Mouse (Mus musculus) kidney, adult 2 months (tissue): ENCODE results near the gene Adamts5. TPM values are rescaled to one million over a fixed set of nuclear protein-coding genes. Genes with fewer than 3 reads are reported as not detected.

Experiments used
- DNase-seq: peaks from one replicate; pipeline ENCODE4 v3.0.0; 2021
- H3K27ac ChIP-seq: fragments of 200-500 bp; 2 replicates; pipeline ENCODE4 v1.5.1; 2012; ENCODE audit warnings: low read depth, low read length, control low read depth, inconsistent platforms; ENCODE audit not compliant: insufficient read depth
- H3K27me3 ChIP-seq: fragments of 200-500 bp; replicated peaks from 2 replicates; pipeline ENCODE4 v1.6.1; 2012; ENCODE audit warnings: mild to moderate bottlenecking, moderate library complexity, low read length, inconsistent platforms; ENCODE audit not compliant: control insufficient read depth, insufficient read depth
- H3K36me3 ChIP-seq: fragments of 200-500 bp; 2 replicates; pipeline ENCODE4 v1.6.1; 2012; ENCODE audit warnings: mild to moderate bottlenecking, moderate library complexity, low read length, inconsistent platforms; ENCODE audit not compliant: control insufficient read depth, insufficient read depth
- H3K4me1 ChIP-seq: fragments of 200-500 bp; 2 replicates; pipeline ENCODE4 v1.6.1; 2011; ENCODE audit warnings: low read length; ENCODE audit not compliant: control insufficient read depth, insufficient read depth
- H3K4me3 ChIP-seq: fragments of 200-500 bp; 2 replicates; pipeline ENCODE4 v1.5.1; 2011; ENCODE audit warnings: mild to moderate bottlenecking, low read depth, low read length, control low read depth; ENCODE audit not compliant: insufficient read depth
- CTCF ChIP-seq: fragments of 200-500 bp; conservative IDR thresholded peaks from 2 replicates; pipeline ENCODE4 v1.5.1; 2011; ENCODE audit warnings: low read depth, mild to moderate bottlenecking, control low read depth, low read length, moderate library complexity, mixed read lengths; ENCODE audit not compliant: insufficient read depth, insufficient read length
- POLR2A ChIP-seq: fragments of 200-500 bp; IDR thresholded peaks from one replicate; pipeline ENCODE4 v1.6.1; 2011; ENCODE audit warnings: low read depth, low read length, control low read depth
- WGBS: fragments of 180-500 bp; shearing (Covaris S2); methylation state at CpG from one replicate; pipeline ENCODE4 v1.1.7; 2018; 5-methylcytosine and 5-hydroxymethylcytosine counted together
- polyA plus RNA-seq: library from polyadenylated mRNA; depleted of rRNA; stranded (reverse); fragments of >200 nt; gene quantifications from 2 replicates; pipeline ENCODE4 v1.2.3, GENCODE M21; 2012

Adamts5 gene
- polyA plus RNA-seq, 1 experiment = 5.9 TPM

- TF ChIP-seq CTCF (no peak), POLR2A (no peak)
- H3K4me1 ChIP-seq = no peaks in the 10 kb centered on the region
- no peak overlapping the region for H3K27ac ChIP-seq
- no peak for DNase-seq
- no peaks in the 10 kb centered on the region for H3K36me3 ChIP-seq
- 75% methylated on average over 7 of the region's 7 CpGs for WGBS
- no peak overlapping the region for H3K4me3 ChIP-seq
- H3K27me3 ChIP-seq = no peaks in the 10 kb centered on the region
These were observed 22.6 kb downstream of the Adamts5 start for GRCm38 (mm10) chr16:85879075-85879474.

GRCm38 (mm10) chr16:85874141-85874540 lies 27.5 kb downstream of the Adamts5 start:
- no peak for DNase-seq
- Histone ChIP-seq H3K4me3 (no peak overlapping the region), H3K27ac (no peak overlapping the region), H3K36me3 (no peaks in the 10 kb centered on the region), H3K4me1 (no peaks in the 10 kb centered on the region), H3K27me3 (no peaks in the 10 kb centered on the region)
- WGBS = 67% methylated on average over 3 of the region's 3 CpGs
- TF ChIP-seq CTCF (no peak), POLR2A (no peak)

GRCm38 (mm10) chr16:85871971-85872370 lies 29.7 kb downstream of the Adamts5 start:
- H3K4me3 ChIP-seq = no peak overlapping the region
- WGBS = 66% methylated on average over 2 of the region's 2 CpGs
- DNase-seq = peak; percentile 8
- H3K36me3 ChIP-seq = no peaks in the 10 kb centered on the region
- no peaks in the 10 kb centered on the region for H3K27me3 ChIP-seq
- no peak overlapping the region for H3K27ac ChIP-seq
- no peak for TF ChIP-seq POLR2A
- TF ChIP-seq CTCF = no peak
- no peaks in the 10 kb centered on the region for H3K4me1 ChIP-seq

GRCm38 (mm10) chr16:85871248-85871647 lies 30.4 kb downstream of the Adamts5 start:
- DNase-seq = no peak
- TF ChIP-seq POLR2A (no peak), CTCF (no peak)
- Histone ChIP-seq H3K27ac (no peak overlapping the region), H3K36me3 (no peaks in the 10 kb centered on the region), H3K4me3 (no peak overlapping the region), H3K4me1 (no peaks in the 10 kb centered on the region), H3K27me3 (no peaks in the 10 kb centered on the region)

- TF ChIP-seq CTCF = no peak
- TF ChIP-seq POLR2A = no peak
- H3K4me3 ChIP-seq = no peak overlapping the region
- no peaks in the 10 kb centered on the region for H3K36me3 ChIP-seq
- no peaks in the 10 kb centered on the region for H3K27me3 ChIP-seq
- H3K27ac ChIP-seq = no peak overlapping the region
- H3K4me1 ChIP-seq = no peaks in the 10 kb centered on the region
- no peak for DNase-seq
- 78% methylated on average over 4 of the region's 4 CpGs for WGBS
These were observed 36.8 kb downstream of the Adamts5 start for GRCm38 (mm10) chr16:85864691-85865389.

GRCm38 (mm10) chr16:85854505-85854904 lies 47.1 kb downstream of the Adamts5 start:
- 79% methylated on average over 5 of the region's 5 CpGs for WGBS
- DNase-seq = no peak
- Histone ChIP-seq H3K4me3 (no peak overlapping the region), H3K27ac (no peak overlapping the region), H3K4me1 (no peaks in the 10 kb centered on the region), H3K36me3 (no peaks in the 10 kb centered on the region), H3K27me3 (no peaks in the 10 kb centered on the region)
- no peak for TF ChIP-seq POLR2A
- no peak for TF ChIP-seq CTCF

GRCm38 (mm10) chr16:85827066-85827465 lies 74.6 kb downstream of the Adamts5 start:
- 76% methylated on average over 3 of the region's 3 CpGs for WGBS
- no peak for DNase-seq

More at GRCm38 (mm10) chr16:85827066-85827465, 74.6 kb downstream of the Adamts5 start:
- Histone ChIP-seq H3K4me3 (no peak overlapping the region), H3K27ac (no peak overlapping the region), H3K36me3 (no peaks in the 10 kb centered on the region), H3K4me1 (no peaks in the 10 kb centered on the region), H3K27me3 (no peaks in the 10 kb centered on the region)
- TF ChIP-seq CTCF = no peak
- TF ChIP-seq POLR2A = no peak
